Mouse (Mus musculus) forebrain, embryonic 12.5 days (tissue): ENCODE results near the gene Zkscan2. TPM values are rescaled to one million over a fixed set of nuclear protein-coding genes. Genes with fewer than 3 reads are reported as not detected.

Experiments used
- ATAC-seq: fragments of 200-750 bp; cut with Nextera tagmentation; 2 replicates; pipeline ENCODE4 v1.8.0; 2017; ENCODE audit warnings: moderate TSS enrichment; ENCODE audit not compliant: low FRiP score
- H3K27ac ChIP-seq: fragments of 300-500 bp; sonication (generic); 2 replicates; pipeline ENCODE4 v1.5.1; 2016; ENCODE audit warnings: mild to moderate bottlenecking
- H3K27me3 ChIP-seq: fragments of 300-500 bp; sonication (generic); 2 replicates; pipeline ENCODE4 v1.6.1; 2016; ENCODE audit warnings: mild to moderate bottlenecking
- H3K36me3 ChIP-seq: fragments of 300-500 bp; sonication (generic); replicated peaks from 2 replicates; pipeline ENCODE4 v1.6.1; 2016; ENCODE audit warnings: mild to moderate bottlenecking
- H3K4me1 ChIP-seq: fragments of 300-500 bp; sonication (generic); 2 replicates; pipeline ENCODE4 v1.6.1; 2016
- H3K4me2 ChIP-seq: fragments of 300-500 bp; sonication (generic); 2 replicates; pipeline ENCODE4 v1.6.1; 2016; ENCODE audit warnings: mild to moderate bottlenecking, moderate library complexity
- H3K4me3 ChIP-seq: fragments of 300-500 bp; sonication (generic); replicated peaks from 2 replicates; pipeline ENCODE4 v1.5.1; 2016; ENCODE audit warnings: mild to moderate bottlenecking
- H3K9ac ChIP-seq: fragments of 300-500 bp; sonication (generic); 2 replicates; pipeline ENCODE4 v1.6.1; 2016; ENCODE audit warnings: mild to moderate bottlenecking
- H3K9me3 ChIP-seq: fragments of 300-500 bp; sonication (generic); 2 replicates; pipeline ENCODE4 v1.6.1; 2016
- WGBS: fragments of 180-500 bp; shearing (Covaris S2); methylation state at CpG from one replicate; pipeline ENCODE4 v1.1.7; 2016; 5-methylcytosine and 5-hydroxymethylcytosine counted together
- polyA plus RNA-seq: library from polyadenylated mRNA; unstranded; fragments of >200 nt; fragmentation: Nextera tagmentation; extraction: Ambion mirVana; gene quantifications from 2 replicates; pipeline ENCODE4 v1.2.1, GENCODE M21; 2016

Zkscan2 gene
- polyA plus RNA-seq, 1 experiment from 2014 or later, result 11.0 TPM

DNA sequence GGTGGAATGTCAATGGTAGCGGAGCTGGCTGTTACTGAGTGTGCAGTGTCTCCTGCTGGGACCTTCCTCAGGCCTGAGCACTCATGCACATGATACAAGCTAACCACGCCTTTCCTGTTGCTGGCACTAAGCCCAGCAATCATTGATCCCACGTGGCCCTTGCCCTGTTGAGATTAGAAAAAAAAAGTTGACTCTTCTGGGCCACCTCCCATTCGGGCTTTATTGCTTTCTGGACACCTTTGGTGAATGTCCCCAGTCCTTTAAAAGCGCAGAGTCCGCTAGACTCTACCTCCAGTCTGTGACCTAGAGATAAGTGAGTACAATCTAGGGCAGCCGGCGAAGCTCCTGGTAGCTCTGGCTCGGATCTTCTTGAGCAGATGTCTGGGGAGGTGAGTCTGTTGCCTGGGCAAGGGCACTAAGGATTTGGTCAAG is 38.2 kb downstream of the Zkscan2 start, which contains the start of gene Aqp8:
Aqp8 (plus strand) TSS at position 222 of the 432 bp plus-strand sequence.
- 80% methylated on average over 9 of the region's 9 CpGs for WGBS
- Histone ChIP-seq H3K27me3 (no peaks in the 10 kb centered on the region), H3K4me1 (no peaks in the 10 kb centered on the region), H3K27ac (no peak within 1 kb of the TSS), H3K4me2 (no peak within 1 kb of the TSS), H3K9me3 (no peaks in the 10 kb centered on the region), H3K36me3 (no peaks in the 10 kb centered on the region), H3K4me3 (no peak within 1 kb of the TSS), H3K9ac (no peak within 1 kb of the TSS)
- no peak for ATAC-seq

DNA sequence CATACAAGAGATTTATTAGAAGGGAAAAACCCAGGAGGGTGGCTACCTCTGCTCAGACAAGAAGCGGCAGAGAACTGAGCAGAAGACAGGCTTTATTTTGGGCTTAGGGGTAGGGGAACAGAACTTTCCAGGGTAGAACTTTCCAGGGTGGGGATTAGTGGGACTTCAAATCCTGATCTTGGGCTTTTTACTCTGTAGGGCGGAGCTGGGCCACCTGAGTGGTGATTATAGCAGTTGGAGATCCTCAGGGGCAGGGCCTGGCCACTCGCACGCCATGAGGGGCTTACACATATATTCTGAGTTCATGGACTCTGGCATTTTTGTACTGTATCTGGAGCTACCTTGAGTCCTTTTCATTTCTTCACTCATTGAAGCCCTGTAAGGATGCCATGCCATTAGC is 38.9 kb downstream of the Zkscan2 start:
- no peak overlapping the region for H3K27ac ChIP-seq
- no peak overlapping the region for H3K4me3 ChIP-seq
- H3K9ac ChIP-seq, result no peak overlapping the region
- H3K4me1 ChIP-seq, result no peaks in the 10 kb centered on the region
- H3K4me2 ChIP-seq, result no peak overlapping the region
- H3K9me3 ChIP-seq, result no peaks in the 10 kb centered on the region
- 71% methylated on average over 4 of the region's 4 CpGs for WGBS
- no peaks in the 10 kb centered on the region for H3K27me3 ChIP-seq
- H3K36me3 ChIP-seq, result no peaks in the 10 kb centered on the region
- ATAC-seq, result no peak

DNA sequence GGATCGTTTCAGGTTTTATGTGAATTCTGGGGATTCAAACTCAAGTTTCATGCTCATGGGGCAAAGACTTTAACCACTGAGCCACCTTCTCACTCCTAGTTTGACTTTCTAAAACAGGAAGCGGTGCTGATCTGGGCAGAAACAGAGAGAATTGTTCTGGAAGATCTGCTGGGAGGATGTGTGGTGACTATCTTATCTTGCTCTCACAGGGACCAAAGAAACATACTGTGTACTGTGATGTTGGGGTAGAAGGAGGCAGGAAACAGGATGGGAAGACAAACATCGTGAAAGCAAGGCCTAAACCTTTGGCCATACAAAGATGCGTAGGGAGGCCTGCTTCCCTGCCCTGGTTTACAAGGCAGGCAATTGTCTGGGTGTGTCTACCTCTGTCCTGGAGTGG is 41.0 kb downstream of the Zkscan2 start:
- no peak for ATAC-seq
- 90% methylated on average over 4 of the region's 4 CpGs for WGBS

DNA sequence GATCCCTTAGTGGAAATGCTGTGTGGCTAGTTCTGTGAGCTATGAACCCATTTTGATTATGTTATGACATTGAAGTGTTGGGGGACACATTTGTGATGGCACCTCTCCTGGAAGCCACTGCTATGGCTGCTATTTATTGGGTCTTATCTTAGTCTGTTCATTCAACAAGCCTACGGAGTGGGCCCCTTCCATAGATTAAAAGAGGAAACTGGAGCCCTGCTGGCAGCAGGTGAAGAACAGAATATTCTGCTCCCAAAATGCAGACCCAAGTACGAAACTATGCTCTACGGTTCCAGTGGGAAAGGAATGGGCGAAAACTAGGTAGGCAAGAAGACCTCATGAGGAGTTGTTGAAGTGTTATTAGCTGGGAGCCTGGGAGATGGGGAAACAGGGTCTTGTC is 41.9 kb downstream of the Zkscan2 start:
- Histone ChIP-seq H3K27ac (no peak overlapping the region), H3K9ac (no peak overlapping the region), H3K36me3 (no peaks in the 10 kb centered on the region), H3K4me1 (no peaks in the 10 kb centered on the region), H3K27me3 (no peaks in the 10 kb centered on the region), H3K4me3 (no peak overlapping the region), H3K9me3 (no peaks in the 10 kb centered on the region), H3K4me2 (no peak overlapping the region)
- ATAC-seq, result no peak
- 90% methylated on average over 4 of the region's 4 CpGs for WGBS

More for the DNA sequence above, 41.0 kb downstream of the Zkscan2 start:
- H3K4me3 ChIP-seq, result no peak overlapping the region
- H3K9me3 ChIP-seq, result no peaks in the 10 kb centered on the region
- H3K36me3 ChIP-seq, result no peaks in the 10 kb centered on the region
- H3K4me2 ChIP-seq, result no peak overlapping the region
- no peak overlapping the region for H3K9ac ChIP-seq
- H3K27ac ChIP-seq, result no peak overlapping the region
- no peaks in the 10 kb centered on the region for H3K27me3 ChIP-seq
- H3K4me1 ChIP-seq, result no peaks in the 10 kb centered on the region

DNA sequence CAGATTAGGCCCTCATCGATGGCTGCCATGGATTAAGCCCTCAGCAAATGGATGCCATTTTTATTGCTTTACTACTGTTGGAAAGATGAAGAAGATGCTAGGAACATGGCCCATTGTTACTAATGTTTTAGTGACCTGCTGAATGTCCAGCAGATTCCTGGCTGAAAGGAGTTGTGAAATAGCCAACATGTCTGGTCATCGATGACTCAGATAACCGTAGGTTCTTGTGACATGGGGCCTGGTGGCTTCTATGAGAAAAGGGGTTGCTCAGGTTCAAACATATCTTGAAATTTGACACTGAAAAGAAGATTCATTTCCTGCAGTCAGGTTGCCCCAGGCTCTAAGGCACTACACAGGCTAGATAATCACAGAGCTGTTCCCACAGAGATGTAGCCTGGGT is 45.2 kb downstream of the Zkscan2 start:
- H3K27me3 ChIP-seq, result no peaks in the 10 kb centered on the region
- H3K4me3 ChIP-seq, result no peak overlapping the region
- no peaks in the 10 kb centered on the region for H3K36me3 ChIP-seq
- ATAC-seq, result no peak
- H3K4me2 ChIP-seq, result no peak overlapping the region
- 94% methylated on average over 3 of the region's 3 CpGs for WGBS
- H3K27ac ChIP-seq, result no peak overlapping the region
- H3K4me1 ChIP-seq, result no peaks in the 10 kb centered on the region
- H3K9me3 ChIP-seq, result no peaks in the 10 kb centered on the region
- H3K9ac ChIP-seq, result no peak overlapping the region

DNA sequence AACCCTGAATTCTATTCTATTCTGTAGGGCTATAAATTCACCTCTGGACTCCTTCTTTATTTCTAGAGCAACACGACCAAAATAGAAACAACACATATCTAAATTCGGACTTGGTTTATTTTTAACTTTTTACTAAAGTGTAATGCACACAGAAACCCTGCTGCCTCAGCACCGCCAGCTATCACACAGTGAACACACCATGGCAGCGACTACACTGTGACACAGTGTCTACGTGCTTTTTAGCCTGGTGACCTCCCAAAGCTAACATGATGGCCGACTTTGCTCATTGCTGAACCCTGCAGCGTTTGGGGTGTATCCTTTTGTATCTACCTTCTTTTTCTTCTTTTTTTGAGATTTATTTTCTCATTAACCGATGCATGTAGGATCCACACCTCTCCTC is 47.2 kb downstream of the Zkscan2 start:
- H3K4me1 ChIP-seq, result no peaks in the 10 kb centered on the region; the same call in 1 of the 2 replicates
- no peaks in the 10 kb centered on the region for H3K9me3 ChIP-seq
- no peak overlapping the region for H3K4me3 ChIP-seq
- no peak overlapping the region for H3K9ac ChIP-seq
- no peaks in the 10 kb centered on the region for H3K36me3 ChIP-seq
- 89% methylated on average over 8 of the region's 8 CpGs for WGBS
- ATAC-seq, result no peak
- no peak overlapping the region for H3K27ac ChIP-seq
- H3K27me3 ChIP-seq, result no peaks in the 10 kb centered on the region
- no peak overlapping the region for H3K4me2 ChIP-seq

DNA sequence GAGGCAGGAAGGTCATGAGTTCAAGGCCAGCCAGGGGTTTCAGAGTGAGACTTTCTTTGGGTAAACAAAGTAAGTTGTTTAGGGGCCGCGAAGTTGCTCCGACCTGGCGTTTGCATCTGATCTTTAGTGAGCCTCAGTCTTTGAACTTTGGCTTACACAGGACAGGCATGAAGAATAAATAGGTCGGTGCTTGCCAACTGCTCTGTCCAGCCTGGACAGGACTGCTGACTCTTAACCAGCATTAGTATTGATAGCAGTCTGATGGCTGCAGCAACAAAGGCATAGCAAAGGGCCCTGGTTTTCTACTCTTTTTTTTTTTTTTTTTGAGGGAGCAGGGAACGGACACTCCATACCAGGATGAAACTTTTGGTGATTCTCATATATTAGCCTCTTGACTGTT is 47.7 kb downstream of the Zkscan2 start:
- Histone ChIP-seq H3K9ac (no peak overlapping the region), H3K4me1 (no peaks in the 10 kb centered on the region; the same call in 1 of the 2 replicates), H3K9me3 (no peaks in the 10 kb centered on the region), H3K27ac (no peak overlapping the region), H3K27me3 (no peaks in the 10 kb centered on the region), H3K4me3 (no peak overlapping the region), H3K36me3 (no peaks in the 10 kb centered on the region), H3K4me2 (no peak overlapping the region)
- no peak for ATAC-seq
- 87% methylated on average over 6 of the region's 6 CpGs for WGBS

DNA sequence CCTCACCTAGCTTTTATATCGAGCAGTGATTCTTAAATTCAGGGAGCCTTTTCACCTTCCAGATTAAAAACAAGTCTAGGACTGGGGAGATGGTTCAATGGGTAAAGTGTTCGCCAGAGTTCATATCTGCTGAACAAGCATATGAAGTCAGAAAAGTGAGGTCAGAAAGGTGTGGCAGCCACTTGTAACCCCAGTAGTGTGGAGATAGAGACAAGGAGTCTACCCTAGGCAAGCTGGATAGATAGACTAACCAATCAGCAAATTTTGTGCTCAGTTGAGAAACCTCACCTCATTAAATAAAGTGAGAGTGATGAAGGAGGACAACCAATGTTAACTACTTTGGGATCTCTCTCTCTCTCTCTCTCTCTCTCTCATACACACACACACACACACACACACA is 49.7 kb downstream of the Zkscan2 start:
- Histone ChIP-seq H3K27ac (no peak overlapping the region), H3K4me3 (no peak overlapping the region), H3K9ac (no peak overlapping the region), H3K4me1 (no peaks in the 10 kb centered on the region; the same call in 1 of the 2 replicates), H3K36me3 (no peaks in the 10 kb centered on the region), H3K9me3 (no peaks in the 10 kb centered on the region), H3K27me3 (no peaks in the 10 kb centered on the region), H3K4me2 (no peak overlapping the region)
- WGBS, result 89% methylated on average over 2 of the region's 2 CpGs
- no peak for ATAC-seq

DNA sequence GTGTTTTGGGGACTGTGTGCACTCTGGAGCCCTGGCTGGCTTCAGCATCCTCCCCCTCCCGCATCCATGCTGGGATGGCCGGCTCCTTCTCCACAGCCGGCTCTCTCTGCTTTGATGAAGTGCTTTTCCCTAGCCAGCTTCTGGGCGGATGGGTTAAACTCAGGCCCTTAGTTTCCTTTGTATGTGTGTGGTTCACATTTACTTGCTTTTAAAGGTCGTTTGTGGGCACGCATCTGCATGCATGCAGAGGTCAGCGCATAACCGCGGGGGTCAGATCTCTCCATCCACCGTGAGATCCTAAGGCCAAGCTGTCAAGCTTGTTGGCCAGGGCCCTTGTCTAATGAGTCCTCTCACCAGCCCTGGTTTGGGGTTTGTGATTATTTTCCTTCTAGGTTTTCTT is 50.6 kb downstream of the Zkscan2 start:
- Histone ChIP-seq H3K27me3 (no peaks in the 10 kb centered on the region), H3K27ac (no peak overlapping the region), H3K4me2 (no peak overlapping the region), H3K9ac (no peak overlapping the region), H3K9me3 (no peaks in the 10 kb centered on the region), H3K36me3 (no peaks in the 10 kb centered on the region), H3K4me3 (no peak overlapping the region), H3K4me1 (no peaks in the 10 kb centered on the region; the same call in 1 of the 2 replicates)
- WGBS, result 73% methylated on average over 10 of the region's 10 CpGs
- no peak for ATAC-seq

DNA sequence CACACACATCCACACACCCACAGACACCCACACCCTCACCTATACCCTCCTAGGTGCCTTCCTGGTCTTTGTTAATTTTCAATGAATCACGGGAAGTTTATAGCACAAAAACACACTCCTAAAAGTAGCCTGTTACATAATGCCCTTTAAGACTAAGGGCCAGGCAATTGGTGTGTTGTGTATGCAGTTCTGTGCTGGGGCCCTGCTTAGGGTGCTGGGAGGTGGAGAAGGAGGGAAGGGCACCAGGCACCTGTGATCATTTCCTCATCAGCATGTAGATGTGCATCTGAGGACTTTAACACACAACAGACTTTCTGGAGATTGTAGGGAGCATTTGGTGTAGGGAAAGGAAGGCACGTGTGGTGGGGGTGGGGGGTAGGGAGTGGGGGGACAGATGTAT is 51.5 kb downstream of the Zkscan2 start:
- H3K9me3 ChIP-seq, result no peaks in the 10 kb centered on the region
- H3K9ac ChIP-seq, result no peak overlapping the region
- no peak overlapping the region for H3K4me3 ChIP-seq
- no peak overlapping the region for H3K27ac ChIP-seq
- ATAC-seq, result no peak
- H3K4me2 ChIP-seq, result no peak overlapping the region
- no peaks in the 10 kb centered on the region for H3K36me3 ChIP-seq
- no peaks in the 10 kb centered on the region; the same call in 1 of the 2 replicates for H3K4me1 ChIP-seq
- WGBS, result 94% methylated on average over 2 of the region's 2 CpGs
- H3K27me3 ChIP-seq, result no peaks in the 10 kb centered on the region

DNA sequence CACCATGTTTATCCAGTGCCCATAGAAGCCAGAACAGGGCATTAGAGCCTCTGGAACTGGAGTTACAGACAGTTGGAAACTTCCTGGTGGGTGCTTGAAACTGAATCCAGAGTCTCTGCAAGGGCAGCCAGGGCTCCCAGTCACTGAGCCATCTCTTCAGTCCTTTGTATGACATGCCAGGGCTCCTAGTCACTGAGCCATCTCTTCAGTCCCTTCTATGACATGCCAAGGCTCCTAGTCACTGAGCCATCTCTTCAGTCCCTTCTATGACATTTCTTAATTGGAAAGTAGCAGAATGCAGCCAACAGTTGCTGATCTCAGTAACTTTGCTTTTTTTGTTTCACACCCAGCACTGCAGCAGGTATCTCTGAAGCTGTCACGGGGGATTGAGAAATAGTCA is 58.2 kb downstream of the Zkscan2 start:
- Histone ChIP-seq H3K9ac (no peak overlapping the region), H3K27me3 (no peaks in the 10 kb centered on the region), H3K27ac (no peak overlapping the region), H3K36me3 (no peaks in the 10 kb centered on the region), H3K4me1 (no peaks in the 10 kb centered on the region), H3K4me3 (no peak overlapping the region), H3K4me2 (no peak overlapping the region), H3K9me3 (peaks cover 4% of the 10 kb centered on the region; the same call in 1 of the 2 replicates)
- ATAC-seq, result no peak
- 75% methylated on average over 1 of the region's 1 CpGs for WGBS

DNA sequence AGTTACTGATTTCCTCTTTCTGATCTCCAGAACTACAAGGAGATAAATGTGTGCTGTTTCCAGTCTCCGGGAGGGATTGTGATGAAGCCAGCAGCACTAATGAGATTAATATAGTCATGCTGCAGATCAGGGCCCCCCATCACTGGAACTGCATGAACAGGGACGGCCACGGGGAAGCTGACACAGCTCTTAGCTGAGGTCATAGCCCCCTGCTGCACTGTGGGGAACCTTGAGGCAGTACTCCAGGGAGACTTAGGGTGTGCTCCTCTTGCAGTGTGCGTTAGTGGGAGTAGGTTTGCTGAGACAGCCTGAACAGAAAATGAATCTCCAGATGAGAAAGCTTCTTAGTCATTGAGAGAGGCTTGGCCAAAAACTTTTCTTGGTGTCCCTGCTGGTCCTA is 69.0 kb downstream of the Zkscan2 start:
- Histone ChIP-seq H3K27me3 (no peaks in the 10 kb centered on the region), H3K9me3 (no peaks in the 10 kb centered on the region), H3K4me3 (no peak overlapping the region), H3K27ac (no peak overlapping the region), H3K9ac (no peak overlapping the region), H3K4me1 (no peaks in the 10 kb centered on the region), H3K4me2 (no peak overlapping the region), H3K36me3 (peaks cover 37% of the 10 kb centered on the region)
- WGBS, result 84% methylated on average over 4 of the region's 4 CpGs
- no peak for ATAC-seq

DNA sequence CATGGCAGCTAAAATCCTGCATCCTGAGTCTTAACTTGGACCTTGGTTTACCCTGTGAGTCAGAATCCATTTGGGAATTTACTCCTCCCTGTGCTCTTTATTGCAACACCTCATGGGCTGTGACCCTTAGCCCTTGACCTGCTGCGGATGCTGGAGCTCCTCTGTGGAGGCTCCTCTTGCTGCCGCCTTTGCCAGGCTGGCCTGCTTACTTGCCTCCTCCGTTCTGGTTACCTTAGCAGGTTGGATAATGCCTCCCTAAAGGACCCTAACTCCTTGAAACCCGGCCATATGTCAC is 69.9 kb downstream of the Zkscan2 start:
- ATAC-seq, result no peak
- no peak overlapping the region for H3K27ac ChIP-seq
- no peaks in the 10 kb centered on the region for H3K4me1 ChIP-seq
- no peaks in the 10 kb centered on the region for H3K27me3 ChIP-seq
- no peak overlapping the region for H3K4me3 ChIP-seq
- H3K9ac ChIP-seq, result no peak overlapping the region
- WGBS, result 92% methylated on average over 4 of the region's 4 CpGs
- peaks cover 37% of the 10 kb centered on the region for H3K36me3 ChIP-seq
- no peak overlapping the region for H3K4me2 ChIP-seq
- H3K9me3 ChIP-seq, result no peaks in the 10 kb centered on the region
